Mouse (Mus musculus) embryonic facial prominence, embryonic 15.5 days (tissue): ENCODE results near the gene Gm3404. TPM values are rescaled to one million over a fixed set of nuclear protein-coding genes. Genes with fewer than 3 reads are reported as not detected.
"Not testable (repeated sequence)": the region's sequence is repeated elsewhere in the genome, so short reads cannot be mapped to it uniquely, and the experiment has no call there.

ENCODE experiments used
- ATAC-seq: fragments of 200-750 bp; cut with Nextera tagmentation; 2 replicates; pipeline ENCODE4 v1.8.0; 2017; ENCODE audit warnings: low read depth, moderate TSS enrichment; ENCODE audit not compliant: insufficient number of reproducible peaks, low FRiP score, low TSS enrichment
- H3K27ac ChIP-seq: fragments of 300-500 bp; sonication (generic); replicated peaks from 2 replicates; pipeline ENCODE4 v1.5.1; 2015; ENCODE audit warnings: mild to moderate bottlenecking, inconsistent platforms
- H3K27me3 ChIP-seq: fragments of 300-500 bp; sonication (generic); 2 replicates; pipeline ENCODE4 v1.6.1; 2015; ENCODE audit warnings: inconsistent platforms
- H3K36me3 ChIP-seq: fragments of 300-500 bp; sonication (generic); 2 replicates; pipeline ENCODE4 v1.6.1; 2015; ENCODE audit warnings: mild to moderate bottlenecking, inconsistent platforms
- H3K4me1 ChIP-seq: fragments of 300-500 bp; sonication (generic); 2 replicates; pipeline ENCODE4 v1.6.1; 2015; ENCODE audit warnings: inconsistent platforms
- H3K4me2 ChIP-seq: fragments of 300-500 bp; sonication (generic); replicated peaks from 2 replicates; pipeline ENCODE4 v1.6.1; 2015; ENCODE audit warnings: mild to moderate bottlenecking, inconsistent platforms
- H3K4me3 ChIP-seq: fragments of 300-500 bp; sonication (generic); replicated peaks from 2 replicates; pipeline ENCODE4 v1.5.1; 2015; ENCODE audit warnings: mild to moderate bottlenecking, inconsistent platforms
- H3K9ac ChIP-seq: fragments of 300-500 bp; sonication (generic); 2 replicates; pipeline ENCODE4 v1.6.1; 2015; ENCODE audit warnings: inconsistent platforms
- H3K9me3 ChIP-seq: fragments of 300-500 bp; sonication (generic); replicated peaks from 2 replicates; pipeline ENCODE4 v1.6.1; 2016; ENCODE audit warnings: inconsistent platforms
- WGBS: fragments of 180-500 bp; shearing (Covaris S2); methylation state at CpG from one replicate; pipeline ENCODE4 v1.1.7; 2015; 5-methylcytosine and 5-hydroxymethylcytosine counted together
- polyA plus RNA-seq: library from polyadenylated mRNA; unstranded; fragments of >200 nt; fragmentation: Nextera tagmentation; extraction: Ambion mirVana; gene quantifications from 2 replicates; pipeline ENCODE4 v1.2.1, GENCODE M21; 2015

Gm3404 gene
- not detected in 2 replicates for polyA plus RNA-seq

DNA sequence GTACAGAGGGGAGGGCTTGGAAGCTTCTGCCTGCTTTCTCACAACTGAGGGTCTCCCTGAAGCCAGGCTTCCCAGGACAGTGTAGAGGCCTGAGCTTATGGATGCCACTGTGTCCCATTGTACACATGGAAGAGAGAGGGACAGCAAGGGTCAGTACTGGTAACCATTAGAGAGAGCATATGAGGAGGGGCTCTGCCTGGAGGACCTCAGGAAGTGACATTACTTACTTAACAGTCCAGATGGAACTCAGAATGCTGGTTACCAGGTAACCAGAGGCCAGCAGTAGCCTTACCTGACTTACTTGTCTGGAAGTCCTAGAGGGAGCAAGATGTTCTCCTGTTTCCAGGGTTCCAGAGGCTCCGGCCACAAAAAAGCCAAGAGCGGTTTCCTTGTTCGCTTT lies at the start of gene Gm3404:
Gm3404 (plus strand) TSS at position 301 of the 400 bp plus-strand sequence.
- 90% methylated on average over 3 of the region's 3 CpGs for WGBS
- ATAC-seq, H3K27me3 ChIP-seq, H3K4me2 ChIP-seq, H3K4me3 ChIP-seq, H3K27ac ChIP-seq, H3K4me1 ChIP-seq, H3K36me3 ChIP-seq, H3K9me3 ChIP-seq, H3K9ac ChIP-seq: not testable (repeated sequence)

DNA sequence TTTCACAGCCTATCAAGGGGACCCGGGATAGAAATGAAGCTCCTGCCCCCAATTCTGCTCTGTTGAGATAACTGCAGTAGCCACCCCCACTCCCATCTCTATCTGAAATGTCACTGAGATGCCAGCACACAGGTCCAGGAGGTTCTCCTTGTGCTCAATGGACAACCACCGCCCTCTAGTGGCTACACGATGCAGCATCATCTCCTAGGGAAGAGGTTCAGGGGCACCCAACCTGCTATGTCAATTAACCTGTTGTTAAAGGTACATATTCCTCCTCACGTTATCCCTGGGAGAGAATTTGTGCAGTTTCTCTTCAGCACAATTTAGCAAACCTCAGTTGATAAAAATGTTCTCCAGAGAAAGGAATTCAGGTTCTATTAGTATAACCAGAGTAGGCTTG lies 46.0 kb upstream of the Gm3404 start:
- not testable (repeated sequence) for H3K36me3 ChIP-seq, H3K27me3 ChIP-seq, H3K9ac ChIP-seq, H3K4me2 ChIP-seq, H3K4me3 ChIP-seq, H3K9me3 ChIP-seq, H3K27ac ChIP-seq, ATAC-seq, H3K4me1 ChIP-seq
- 9% methylated on average over 4 of the region's 4 CpGs for WGBS

DNA sequence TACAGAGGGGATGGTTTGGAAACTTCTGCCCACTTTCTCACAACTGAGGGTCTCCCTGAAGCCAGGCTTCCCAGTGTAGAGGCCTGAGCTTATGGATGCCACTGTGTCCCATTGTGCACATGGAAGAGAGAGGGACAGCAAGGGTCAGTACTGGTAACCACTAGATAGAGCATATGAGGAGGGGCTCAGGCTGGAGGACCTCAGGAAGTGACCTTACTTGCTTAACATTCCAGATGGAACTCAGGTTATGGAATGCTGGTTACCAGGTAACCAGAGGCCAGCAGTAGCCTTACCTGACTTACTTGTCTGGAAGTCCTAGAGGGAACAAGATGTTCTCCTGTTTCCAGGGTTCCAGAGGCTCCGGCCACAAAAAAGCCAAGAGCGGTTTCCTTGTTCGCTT lies 43.9 kb upstream of the Gm3404 start, which contains the start of gene Gm6408:
Gm6408 (plus strand) TSS at position 301 of the 400 bp plus-strand sequence.
- H3K4me1 ChIP-seq, H3K4me3 ChIP-seq, H3K9ac ChIP-seq, H3K4me2 ChIP-seq, H3K27ac ChIP-seq, H3K36me3 ChIP-seq, H3K9me3 ChIP-seq, H3K27me3 ChIP-seq, ATAC-seq: not testable (repeated sequence)
- WGBS = 90% methylated on average over 3 of the region's 3 CpGs

DNA sequence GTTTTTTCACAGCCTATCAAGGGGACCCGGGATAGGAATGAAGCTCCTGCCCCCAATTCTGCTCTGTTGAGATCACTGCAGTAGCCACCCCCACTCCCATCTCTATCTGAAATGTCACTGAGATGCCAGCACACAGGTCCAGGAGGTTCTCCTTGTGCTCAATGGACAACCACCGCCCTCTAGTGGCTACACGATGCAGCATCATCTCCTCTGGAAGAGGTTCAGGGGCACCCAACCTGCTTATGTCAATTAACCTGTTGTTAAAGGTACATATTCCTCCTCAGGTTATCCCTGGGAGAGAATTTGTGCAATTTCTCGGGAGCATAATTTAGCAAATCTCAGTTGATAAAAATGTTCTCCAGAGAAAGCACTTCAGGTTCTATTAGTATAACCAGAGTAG lies 36.6 kb upstream of the Gm3404 start:
- not testable (repeated sequence) for H3K27ac ChIP-seq, H3K4me2 ChIP-seq, H3K4me1 ChIP-seq, H3K27me3 ChIP-seq, H3K4me3 ChIP-seq, H3K9ac ChIP-seq, H3K9me3 ChIP-seq, H3K36me3 ChIP-seq, ATAC-seq
- 8% methylated on average over 3 of the region's 4 CpGs for WGBS

DNA sequence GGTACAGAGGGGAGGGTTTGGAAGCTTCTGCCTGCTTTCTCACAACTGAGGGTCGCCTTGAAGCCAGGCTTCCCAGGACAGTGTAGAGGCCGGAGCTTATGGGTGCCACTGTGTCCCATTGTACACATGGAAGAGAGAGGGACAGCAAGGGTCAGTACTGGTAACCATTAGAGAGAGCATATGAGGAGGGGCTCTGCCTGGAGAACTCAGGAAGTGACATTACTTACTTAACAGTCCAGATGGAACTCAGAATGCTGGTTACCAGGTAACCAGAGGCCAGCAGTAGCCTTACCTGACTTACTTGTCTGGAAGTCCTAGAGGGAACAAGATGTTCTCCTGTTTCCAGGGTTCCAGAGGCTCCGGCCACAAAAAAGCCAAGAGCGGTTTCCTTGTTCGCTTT lies 34.5 kb upstream of the Gm3404 start, which contains the start of gene Gm6370:
Gm6370 (plus strand) TSS at position 301 of the 400 bp plus-strand sequence.
- H3K36me3 ChIP-seq, H3K4me2 ChIP-seq, ATAC-seq, H3K27ac ChIP-seq, H3K27me3 ChIP-seq, H3K4me1 ChIP-seq, H3K4me3 ChIP-seq, H3K9me3 ChIP-seq, H3K9ac ChIP-seq: not testable (repeated sequence)
- no CpG with 5 or more reads among the region's 5 CpGs for WGBS

DNA sequence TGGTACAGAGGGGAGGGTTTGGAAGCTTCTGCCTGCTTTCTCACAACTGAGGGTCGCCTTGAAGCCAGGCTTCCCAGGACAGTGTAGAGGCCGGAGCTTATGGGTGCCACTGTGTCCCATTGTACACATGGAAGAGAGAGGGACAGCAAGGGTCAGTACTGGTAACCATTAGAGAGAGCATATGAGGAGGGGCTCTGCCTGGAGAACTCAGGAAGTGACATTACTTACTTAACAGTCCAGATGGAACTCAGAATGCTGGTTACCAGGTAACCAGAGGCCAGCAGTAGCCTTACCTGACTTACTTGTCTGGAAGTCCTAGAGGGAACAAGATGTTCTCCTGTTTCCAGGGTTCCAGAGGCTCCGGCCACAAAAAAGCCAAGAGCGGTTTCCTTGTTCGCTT lies 23.5 kb upstream of the Gm3404 start, which contains the start of gene 4930449I24Rik:
4930449I24Rik (plus strand) TSS at position 301 of the 400 bp plus-strand sequence.
- not testable (repeated sequence) for H3K27me3 ChIP-seq, H3K27ac ChIP-seq, H3K36me3 ChIP-seq, H3K9me3 ChIP-seq, H3K4me2 ChIP-seq, H3K4me1 ChIP-seq, ATAC-seq, H3K9ac ChIP-seq, H3K4me3 ChIP-seq
- no CpG with 5 or more reads among the region's 5 CpGs for WGBS

DNA sequence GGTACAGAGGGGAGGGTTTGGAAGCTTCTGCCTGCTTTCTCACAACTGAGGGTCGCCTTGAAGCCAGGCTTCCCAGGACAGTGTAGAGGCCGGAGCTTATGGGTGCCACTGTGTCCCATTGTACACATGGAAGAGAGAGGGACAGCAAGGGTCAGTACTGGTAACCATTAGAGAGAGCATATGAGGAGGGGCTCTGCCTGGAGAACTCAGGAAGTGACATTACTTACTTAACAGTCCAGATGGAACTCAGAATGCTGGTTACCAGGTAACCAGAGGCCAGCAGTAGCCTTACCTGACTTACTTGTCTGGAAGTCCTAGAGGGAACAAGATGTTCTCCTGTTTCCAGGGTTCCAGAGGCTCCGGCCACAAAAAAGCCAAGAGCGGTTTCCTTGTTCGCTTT lies 11.8 kb upstream of the Gm3404 start, which contains the start of gene Gm3402:
Gm3402 (plus strand) TSS at position 301 of the 400 bp plus-strand sequence.
- not testable (repeated sequence) for H3K27me3 ChIP-seq, H3K9ac ChIP-seq, ATAC-seq, H3K9me3 ChIP-seq, H3K27ac ChIP-seq, H3K4me3 ChIP-seq, H3K36me3 ChIP-seq, H3K4me2 ChIP-seq, H3K4me1 ChIP-seq
- WGBS = no CpG with 5 or more reads among the region's 5 CpGs

DNA sequence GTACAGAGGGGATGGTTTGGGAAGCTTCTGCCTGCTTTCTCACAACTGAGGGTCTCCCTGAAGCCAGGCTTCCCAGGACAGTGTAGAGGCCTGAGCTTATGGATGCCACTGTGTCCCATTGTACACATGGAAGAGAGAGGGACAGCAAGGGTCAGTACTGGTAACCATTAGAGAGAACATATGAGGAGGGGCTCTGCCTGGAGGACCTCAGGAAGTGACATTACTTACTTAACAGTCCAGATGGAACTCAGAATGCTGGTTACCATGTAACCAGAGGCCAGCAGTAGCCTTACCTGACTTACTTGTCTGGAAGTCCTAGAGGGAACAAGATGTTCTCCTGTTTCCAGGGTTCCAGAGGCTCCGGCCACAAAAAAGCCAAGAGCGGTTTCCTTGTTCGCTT lies 11.7 kb downstream of the Gm3404 start, which contains the start of gene Gm3409:
Gm3409 (plus strand) TSS at position 301 of the 400 bp plus-strand sequence.
- ATAC-seq, H3K4me1 ChIP-seq, H3K36me3 ChIP-seq, H3K27ac ChIP-seq, H3K9me3 ChIP-seq, H3K4me3 ChIP-seq, H3K4me2 ChIP-seq, H3K9ac ChIP-seq, H3K27me3 ChIP-seq: not testable (repeated sequence)
- WGBS = no CpG with 5 or more reads among the region's 3 CpGs

DNA sequence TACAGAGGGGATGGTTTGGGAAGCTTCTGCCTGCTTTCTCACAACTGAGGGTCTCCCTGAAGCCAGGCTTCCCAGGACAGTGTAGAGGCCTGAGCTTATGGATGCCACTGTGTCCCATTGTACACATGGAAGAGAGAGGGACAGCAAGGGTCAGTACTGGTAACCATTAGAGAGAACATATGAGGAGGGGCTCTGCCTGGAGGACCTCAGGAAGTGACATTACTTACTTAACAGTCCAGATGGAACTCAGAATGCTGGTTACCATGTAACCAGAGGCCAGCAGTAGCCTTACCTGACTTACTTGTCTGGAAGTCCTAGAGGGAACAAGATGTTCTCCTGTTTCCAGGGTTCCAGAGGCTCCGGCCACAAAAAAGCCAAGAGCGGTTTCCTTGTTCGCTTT lies 30.2 kb downstream of the Gm3404 start, which contains the start of gene Gm3415:
Gm3415 (plus strand) TSS at position 301 of the 400 bp plus-strand sequence.
- H3K27ac ChIP-seq, H3K4me1 ChIP-seq, H3K9ac ChIP-seq, H3K4me3 ChIP-seq, H3K36me3 ChIP-seq, H3K27me3 ChIP-seq, H3K9me3 ChIP-seq, ATAC-seq, H3K4me2 ChIP-seq: not testable (repeated sequence)
- no CpG with 5 or more reads among the region's 3 CpGs for WGBS

DNA sequence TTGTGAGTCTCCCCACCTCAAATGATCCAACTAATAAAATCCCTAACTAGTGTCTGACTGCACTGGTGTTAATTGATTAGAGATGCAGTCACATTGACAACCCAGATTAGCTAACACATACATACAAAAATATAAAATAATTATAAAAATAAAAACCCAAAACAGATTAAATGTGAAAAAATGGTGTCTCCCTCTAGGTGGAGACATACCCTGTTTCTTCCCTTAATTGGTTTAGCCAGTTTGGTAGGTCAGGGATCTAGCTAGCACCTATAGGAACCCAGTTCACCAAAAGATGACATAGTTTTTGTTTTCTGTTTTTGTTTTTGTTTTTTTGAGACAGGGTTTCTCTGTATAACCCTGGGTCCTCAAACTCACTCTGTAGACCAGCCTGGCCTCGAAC lies 38.7 kb downstream of the Gm3404 start:
- H3K4me1 ChIP-seq = no peaks in the 10 kb centered on the region
- H3K9me3 ChIP-seq = no peaks in the 10 kb centered on the region
- H3K9ac ChIP-seq = no peak overlapping the region
- WGBS = 78% methylated on average over 1 of the region's 1 CpGs
- no peak overlapping the region for H3K4me3 ChIP-seq
- ATAC-seq = no peak
- no peak overlapping the region for H3K4me2 ChIP-seq
- H3K27me3 ChIP-seq = no peaks in the 10 kb centered on the region
- H3K36me3 ChIP-seq = no peaks in the 10 kb centered on the region
- no peak overlapping the region for H3K27ac ChIP-seq

DNA sequence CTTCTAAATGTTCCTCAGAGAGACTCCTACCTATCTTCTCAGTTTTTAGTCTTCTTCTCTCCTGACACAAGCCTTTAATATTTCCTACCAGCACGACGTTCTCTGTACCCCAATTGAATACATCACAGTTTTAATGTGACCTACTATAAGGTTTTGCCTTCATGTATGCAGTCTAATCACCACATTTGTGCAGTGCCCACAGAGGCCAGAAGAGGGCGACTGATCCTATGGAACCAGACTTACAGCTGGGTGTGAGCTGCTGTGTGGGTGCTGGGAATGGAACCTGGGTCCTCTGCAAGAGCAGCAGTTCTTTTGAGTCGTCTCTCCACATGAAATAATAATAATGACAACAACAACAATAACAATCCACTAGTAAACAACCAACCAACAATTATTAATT lies 41.5 kb downstream of the Gm3404 start:
- Histone ChIP-seq H3K27me3 (no peaks in the 10 kb centered on the region), H3K4me2 (no peak overlapping the region), H3K27ac (no peak overlapping the region), H3K4me3 (no peak overlapping the region), H3K9me3 (no peaks in the 10 kb centered on the region), H3K36me3 (no peaks in the 10 kb centered on the region), H3K9ac (no peak overlapping the region), H3K4me1 (no peaks in the 10 kb centered on the region)
- ATAC-seq = no peak
- WGBS = 58% methylated on average over 4 of the region's 4 CpGs

DNA sequence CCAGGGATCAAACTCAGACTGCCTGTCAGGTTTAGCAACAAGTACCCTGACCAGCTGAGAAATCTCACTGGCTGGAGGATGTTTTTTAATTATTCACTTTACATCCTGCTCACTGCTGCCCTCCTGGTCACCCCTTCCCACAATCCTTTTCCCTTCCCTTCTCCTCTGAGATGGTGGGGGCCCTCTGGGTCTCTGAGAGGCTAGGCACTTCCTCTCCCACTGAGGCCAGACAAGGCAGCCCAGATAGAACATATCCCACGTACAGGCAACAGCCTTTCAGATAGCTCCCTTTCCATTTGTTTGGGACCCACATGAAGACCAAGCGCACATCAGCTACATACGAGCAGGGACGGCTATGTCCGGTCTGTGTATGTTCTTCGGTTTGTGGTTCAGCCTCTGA lies 44.6 kb downstream of the Gm3404 start:
- not testable (repeated sequence) for H3K9ac ChIP-seq, H3K9me3 ChIP-seq, ATAC-seq

More for the DNA sequence above, 44.6 kb downstream of the Gm3404 start:
- not testable (repeated sequence) for H3K4me1 ChIP-seq, H3K36me3 ChIP-seq, H3K4me3 ChIP-seq, H3K4me2 ChIP-seq, H3K27me3 ChIP-seq, H3K27ac ChIP-seq
- 86% methylated on average over 6 of the region's 6 CpGs for WGBS
